Mouse (Mus musculus) ES-E14 (cell line): ENCODE measurements at regions not wholly inside any gene's neighbourhood (a gene's known extent, or its start where the extent isn't known, plus 50 kb on each side); places are given as distances from the start of the nearest gene placed in this dataset.

Source experiments
- CHD2 ChIP-seq: IDR thresholded peaks from 2 replicates; pipeline ENCODE4 v1.6.1; 2014; ENCODE audit warnings: mild to moderate bottlenecking, low read depth, low read length, inconsistent platforms
- HCFC1 ChIP-seq: IDR thresholded peaks from 2 replicates; pipeline ENCODE4 v1.6.1; 2012; ENCODE audit warnings: low read length, inconsistent platforms, borderline replicate concordance; ENCODE audit not compliant: insufficient read depth

DNA sequence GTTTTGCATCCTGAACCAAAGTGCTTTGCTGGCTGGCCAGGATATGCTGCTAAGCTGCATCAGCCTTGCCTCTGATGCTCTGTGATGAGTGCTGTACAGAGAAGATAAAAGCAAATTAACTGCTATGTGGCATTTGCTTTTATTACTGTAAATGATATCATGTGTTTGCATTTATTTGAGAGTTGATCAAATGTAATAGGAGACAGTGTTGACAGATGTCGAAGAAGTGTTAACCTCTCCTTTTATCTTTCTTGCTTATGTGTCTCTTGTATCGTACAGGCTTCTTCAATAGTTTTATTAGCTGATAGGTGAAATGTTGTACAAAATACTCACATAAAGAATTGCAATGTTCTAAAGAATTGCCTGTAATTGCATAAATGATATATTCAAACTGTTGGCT lies 541.8 kb upstream of the Manea start:
- TF ChIP-seq CHD2 (no peak), HCFC1 (no peak)
